Mouse (Mus musculus) forebrain, embryonic 10.5 days (tissue): Measurements from ENCODE around the gene Cd3g. TPM values are rescaled to one million over a fixed set of nuclear protein-coding genes. Genes with fewer than 3 reads are reported as not detected.

ENCODE experiments used
- DNase-seq: peaks from one replicate; pipeline ENCODE4 v3.0.0-alpha.2; 2017; ENCODE audit warnings: low spot score; ENCODE audit errors: extremely low spot score
- H3K27ac ChIP-seq: fragments of 300-500 bp; sonication (generic); 2 replicates; pipeline ENCODE4 v1.5.1; 2016; ENCODE audit warnings: mild to moderate bottlenecking
- H3K27me3 ChIP-seq: fragments of 300-500 bp; sonication (generic); 2 replicates; pipeline ENCODE4 v1.6.1; 2016; ENCODE audit warnings: mild to moderate bottlenecking; ENCODE audit not compliant: poor library complexity, severe bottlenecking
- H3K36me3 ChIP-seq: fragments of 300-500 bp; sonication (generic); replicated peaks from 2 replicates; pipeline ENCODE4 v1.6.1; 2016; ENCODE audit warnings: mild to moderate bottlenecking, moderate library complexity
- H3K4me1 ChIP-seq: fragments of 300-500 bp; sonication (generic); 2 replicates; pipeline ENCODE4 v1.6.1; 2016
- H3K4me3 ChIP-seq: fragments of 300-500 bp; sonication (generic); 2 replicates; pipeline ENCODE4 v1.5.1; 2016; ENCODE audit warnings: mild to moderate bottlenecking, moderate library complexity
- H3K9me3 ChIP-seq: fragments of 300-500 bp; sonication (generic); 2 replicates; pipeline ENCODE4 v1.6.1; 2016; ENCODE audit warnings: mild to moderate bottlenecking, moderate library complexity
- WGBS: fragments of 180-500 bp; shearing (Covaris S2); methylation state at CpG from one replicate; pipeline ENCODE4 v1.1.7; 2016; 5-methylcytosine and 5-hydroxymethylcytosine counted together
- polyA plus RNA-seq: library from polyadenylated mRNA; unstranded; fragments of >200 nt; fragmentation: Nextera tagmentation; extraction: Ambion mirVana; gene quantifications from 2 replicates; pipeline ENCODE4 v1.2.1, GENCODE M21; 2016

The Cd3g gene
- not detected in 2 replicates for polyA plus RNA-seq

GRCm38 (mm10) chr9:44980242-44980641, at the start of gene Cd3g:
TSS of gene Cd3g (minus strand) at chr9:44980431.
- H3K4me3 ChIP-seq, result no peak within 1 kb of the TSS
- H3K27ac ChIP-seq, result no peak within 1 kb of the TSS
- no peaks in the 10 kb centered on the region for H3K36me3 ChIP-seq
- DNase-seq, result no peak
- H3K4me1 ChIP-seq, result no peaks in the 10 kb centered on the region
- no peaks in the 10 kb centered on the region for H3K9me3 ChIP-seq
- H3K27me3 ChIP-seq, result no peaks in the 10 kb centered on the region
- WGBS, result 75% methylated on average over 3 of the region's 3 CpGs

- 81% methylated on average over 8 of the region's 8 CpGs for WGBS
- Histone ChIP-seq H3K27ac (no peak overlapping the region), H3K27me3 (peaks cover 15% of the 10 kb centered on the region; the same call in 1 of the 2 replicates), H3K36me3 (no peaks in the 10 kb centered on the region), H3K4me1 (no peaks in the 10 kb centered on the region), H3K4me3 (no peak overlapping the region), H3K9me3 (no peaks in the 10 kb centered on the region)
- no peak for DNase-seq
These were observed 47.1 kb upstream of the Cd3g start for GRCm38 (mm10) chr9:45027376-45027775.

GRCm38 (mm10) chr9:45024187-45024586, 44.0 kb upstream of the Cd3g start:
- Histone ChIP-seq H3K4me1 (no peaks in the 10 kb centered on the region), H3K9me3 (no peaks in the 10 kb centered on the region), H3K4me3 (no peak overlapping the region), H3K27ac (no peak overlapping the region), H3K36me3 (no peaks in the 10 kb centered on the region), H3K27me3 (0 out of 2 replicates have a peak, but pooled peaks cover 5% of the 10 kb centered on the region)
- 91% methylated on average over 2 of the region's 2 CpGs for WGBS
- DNase-seq, result no peak

DNA sequence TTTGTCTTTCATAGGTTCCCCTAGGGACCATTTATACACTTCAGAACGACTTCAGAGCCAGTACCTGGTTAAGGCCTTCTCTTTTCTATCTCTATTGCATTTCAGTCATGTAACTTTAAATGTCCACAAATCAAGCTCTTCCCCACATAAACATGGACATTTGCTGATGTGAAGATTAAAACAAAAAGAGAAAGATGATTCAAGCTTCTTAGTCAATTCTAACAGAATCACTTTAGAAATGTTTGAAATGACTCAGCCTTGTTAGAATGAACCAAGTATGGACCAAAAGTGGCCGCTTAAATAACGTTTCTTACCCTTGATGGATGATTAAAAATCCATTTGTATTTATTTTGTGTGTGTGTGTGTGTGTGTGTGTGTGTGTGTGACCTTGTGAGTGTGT, 43.4 kb upstream of the Cd3g start:
- no peak overlapping the region for H3K4me3 ChIP-seq
- no peak for DNase-seq
- no peak overlapping the region for H3K27ac ChIP-seq
- no peaks in the 10 kb centered on the region for H3K4me1 ChIP-seq
- no peaks in the 10 kb centered on the region for H3K36me3 ChIP-seq
- H3K9me3 ChIP-seq, result no peaks in the 10 kb centered on the region
- 0 out of 2 replicates have a peak, but pooled peaks cover 5% of the 10 kb centered on the region for H3K27me3 ChIP-seq
- 65% methylated on average over 3 of the region's 3 CpGs for WGBS

DNA sequence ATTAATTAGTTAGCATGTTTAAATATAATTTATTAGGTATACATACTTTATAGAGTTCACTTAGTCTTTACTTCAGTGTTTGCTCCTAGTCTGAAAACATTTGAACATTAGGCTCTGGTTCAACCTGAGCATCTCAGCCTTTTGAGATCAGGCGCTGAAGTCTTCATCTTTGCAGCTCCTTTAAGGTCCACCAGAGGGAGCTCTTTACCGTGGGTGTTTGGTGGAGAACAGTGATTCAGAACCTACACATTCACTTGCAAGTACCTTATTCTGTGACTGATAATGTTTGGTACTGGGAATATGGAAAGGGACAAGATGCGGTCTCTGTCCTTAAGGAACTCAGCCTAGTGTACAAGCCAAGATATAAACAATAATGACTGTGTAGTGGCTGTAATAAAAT, 42.6 kb upstream of the Cd3g start:
- DNase-seq, result peak; percentile 46
- Histone ChIP-seq H3K4me3 (no peak overlapping the region), H3K36me3 (no peaks in the 10 kb centered on the region), H3K27me3 (0 out of 2 replicates have a peak, but pooled peaks cover 5% of the 10 kb centered on the region), H3K9me3 (no peaks in the 10 kb centered on the region), H3K4me1 (no peaks in the 10 kb centered on the region), H3K27ac (no peak overlapping the region)
- WGBS, result 7% methylated on average over 3 of the region's 3 CpGs

DNA sequence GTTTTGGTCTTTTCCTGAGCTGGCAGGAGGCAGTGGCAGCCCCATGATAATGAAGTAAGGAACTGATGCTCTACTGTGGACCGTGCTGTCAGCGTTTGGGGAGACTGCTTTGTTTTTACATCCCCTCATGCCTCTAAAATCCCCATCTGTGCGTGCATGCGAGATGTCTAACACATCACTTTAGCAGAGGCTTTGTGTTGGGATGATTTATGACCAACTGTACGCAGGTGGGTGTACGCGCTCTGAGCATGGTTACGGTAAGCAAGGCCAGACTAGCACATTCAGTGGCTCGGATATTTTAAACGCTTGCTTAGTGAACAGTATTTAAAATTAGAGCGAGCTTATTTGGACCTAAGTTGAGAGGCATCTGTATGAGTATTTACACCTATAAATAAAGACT, 37.8 kb upstream of the Cd3g start:
- Histone ChIP-seq H3K4me1 (no peaks in the 10 kb centered on the region), H3K36me3 (no peaks in the 10 kb centered on the region), H3K27ac (no peak overlapping the region), H3K27me3 (no peaks in the 10 kb centered on the region), H3K9me3 (no peaks in the 10 kb centered on the region), H3K4me3 (no peak overlapping the region)
- no peak for DNase-seq
- 91% methylated on average over 11 of the region's 11 CpGs for WGBS

- H3K9me3 ChIP-seq, result no peaks in the 10 kb centered on the region
- no peaks in the 10 kb centered on the region for H3K36me3 ChIP-seq
- no peaks in the 10 kb centered on the region for H3K27me3 ChIP-seq
- no peak overlapping the region for H3K27ac ChIP-seq
- DNase-seq, result no peak
- WGBS, result 66% methylated on average over 3 of the region's 3 CpGs
- H3K4me3 ChIP-seq, result no peak overlapping the region
- no peaks in the 10 kb centered on the region for H3K4me1 ChIP-seq
These were observed 35.6 kb upstream of the Cd3g start for GRCm38 (mm10) chr9:45015841-45016240.

DNA sequence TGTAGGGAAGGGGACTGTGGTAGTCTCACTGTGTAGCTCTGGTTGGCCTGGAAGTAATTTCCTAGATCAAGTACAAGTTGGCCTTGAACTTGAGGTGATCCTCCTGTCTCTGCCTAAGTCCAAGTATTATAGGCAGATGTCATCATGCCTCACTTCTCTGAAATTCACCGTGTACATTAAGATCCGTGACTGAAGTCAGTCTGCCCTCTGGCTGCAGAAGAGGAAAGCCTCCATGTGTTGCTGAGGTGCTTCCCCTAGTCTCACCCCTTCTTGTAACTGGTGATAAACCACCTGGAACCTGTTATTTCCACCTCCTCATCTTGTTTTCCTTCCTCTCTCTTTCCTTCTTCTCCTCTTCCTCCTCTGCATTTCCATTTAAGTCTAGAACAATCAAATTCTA, 34.6 kb upstream of the Cd3g start:
- no peak overlapping the region for H3K4me3 ChIP-seq
- no peaks in the 10 kb centered on the region for H3K27me3 ChIP-seq
- no peaks in the 10 kb centered on the region for H3K4me1 ChIP-seq
- DNase-seq, result no peak
- no peak overlapping the region for H3K27ac ChIP-seq
- WGBS, result 46% methylated on average over 2 of the region's 2 CpGs
- H3K36me3 ChIP-seq, result no peaks in the 10 kb centered on the region
- no peaks in the 10 kb centered on the region for H3K9me3 ChIP-seq

- Histone ChIP-seq H3K4me1 (no peaks in the 10 kb centered on the region), H3K27me3 (peaks cover 4% of the 10 kb centered on the region; the same call in 1 of the 2 replicates), H3K4me3 (no peak overlapping the region), H3K27ac (no peak overlapping the region), H3K9me3 (no peaks in the 10 kb centered on the region), H3K36me3 (no peaks in the 10 kb centered on the region)
- 47% methylated on average over 6 of the region's 6 CpGs for WGBS
- DNase-seq, result no peak
These were observed 31.1 kb upstream of the Cd3g start for GRCm38 (mm10) chr9:45011291-45011690.

GRCm38 (mm10) chr9:45010461-45010860, 30.2 kb upstream of the Cd3g start:
- WGBS, result 84% methylated on average over 4 of the region's 4 CpGs
- DNase-seq, result no peak
- H3K9me3 ChIP-seq, result no peaks in the 10 kb centered on the region

GRCm38 (mm10) chr9:45009180-45010078, 29.2 kb upstream of the Cd3g start, which contains the start of gene Cd3e:
TSS of gene Cd3e (minus strand) at chr9:45009627.
- no peak within 1 kb of the TSS for H3K4me3 ChIP-seq
- H3K9me3 ChIP-seq, result no peaks in the 10 kb centered on the region
- no peak for DNase-seq
- no peaks in the 10 kb centered on the region for H3K4me1 ChIP-seq
- H3K27ac ChIP-seq, result no peak within 1 kb of the TSS
- peaks cover 4% of the 10 kb centered on the region; the same call in 1 of the 2 replicates for H3K27me3 ChIP-seq
- H3K36me3 ChIP-seq, result no peaks in the 10 kb centered on the region
- WGBS, result 88% methylated on average over 19 of the region's 19 CpGs

More at GRCm38 (mm10) chr9:45010461-45010860, 30.2 kb upstream of the Cd3g start:
- Histone ChIP-seq H3K27ac (no peak overlapping the region), H3K27me3 (peaks cover 4% of the 10 kb centered on the region; the same call in 1 of the 2 replicates), H3K4me1 (no peaks in the 10 kb centered on the region), H3K36me3 (no peaks in the 10 kb centered on the region), H3K4me3 (no peak overlapping the region)

DNA sequence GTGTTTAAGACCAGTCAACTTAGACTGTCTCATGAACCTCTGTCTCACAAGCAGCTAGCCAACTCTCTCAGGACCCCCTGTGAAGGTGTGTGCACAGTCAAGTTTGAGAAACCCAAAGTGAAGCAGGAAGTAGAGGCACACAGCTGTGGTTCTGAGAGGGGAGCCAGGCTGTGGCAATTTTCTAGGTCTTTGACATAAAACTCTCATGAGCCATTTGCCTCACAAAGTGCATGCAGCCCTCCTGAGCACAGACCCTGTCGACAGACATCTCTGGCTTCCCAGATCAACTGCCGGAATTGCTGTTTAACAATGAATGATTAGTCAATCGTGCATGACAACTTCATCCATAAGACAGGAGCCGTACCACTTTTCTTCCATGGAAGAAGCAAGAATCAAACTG, 28.1 kb upstream of the Cd3g start:
- DNase-seq, result no peak
- no peaks in the 10 kb centered on the region for H3K4me1 ChIP-seq
- peaks cover 4% of the 10 kb centered on the region; the same call in 1 of the 2 replicates for H3K27me3 ChIP-seq
- no peaks in the 10 kb centered on the region for H3K36me3 ChIP-seq
- H3K27ac ChIP-seq, result no peak overlapping the region
- no peak overlapping the region for H3K4me3 ChIP-seq
- WGBS, result 84% methylated on average over 4 of the region's 4 CpGs
- H3K9me3 ChIP-seq, result no peaks in the 10 kb centered on the region

DNA sequence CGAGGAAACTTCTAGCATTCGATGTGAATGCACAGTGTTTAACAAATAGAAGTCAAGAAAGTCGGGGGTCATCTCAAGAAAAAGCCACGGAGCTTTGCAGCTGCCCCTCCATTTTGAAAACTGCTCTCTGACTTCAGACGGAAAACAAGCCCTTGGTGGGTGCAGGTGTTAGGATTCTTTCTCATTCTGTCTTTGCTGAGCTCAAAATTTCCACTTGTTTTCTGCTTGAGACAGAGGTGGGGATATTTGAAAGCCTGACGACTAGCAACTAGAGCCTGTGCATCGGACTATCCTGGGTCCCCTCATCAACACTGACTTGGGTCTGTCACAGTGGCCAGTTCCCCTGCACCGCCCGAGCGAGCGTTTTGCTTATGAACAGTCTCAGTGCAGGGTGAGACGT, 27.2 kb upstream of the Cd3g start:
- no peak for DNase-seq
- 82% methylated on average over 12 of the region's 12 CpGs for WGBS
- H3K4me3 ChIP-seq, result no peak overlapping the region
- H3K27me3 ChIP-seq, result peaks cover 4% of the 10 kb centered on the region; the same call in 1 of the 2 replicates
- no peaks in the 10 kb centered on the region for H3K9me3 ChIP-seq
- no peaks in the 10 kb centered on the region for H3K36me3 ChIP-seq
- no peaks in the 10 kb centered on the region for H3K4me1 ChIP-seq
- no peak overlapping the region for H3K27ac ChIP-seq
